Mouse (Mus musculus) lung, adult 2 months (tissue): ENCODE data around the gene Shroom3. TPM values are rescaled to one million over a fixed set of nuclear protein-coding genes. Genes with fewer than 3 reads are reported as not detected.

ENCODE experiments used
- DNase-seq: peaks from one replicate; pipeline ENCODE4 v3.0.0; 2022
- H3K4me1 ChIP-seq: fragments of 200-500 bp; 2 replicates; pipeline ENCODE4 v1.6.1; 2011; ENCODE audit warnings: low read length; ENCODE audit not compliant: control insufficient read depth, insufficient read depth
- H3K4me3 ChIP-seq: fragments of 200-500 bp; replicated peaks from 2 replicates; pipeline ENCODE3; 2011; ENCODE audit warnings: low read depth, mild to moderate bottlenecking, control low read depth, low read length; ENCODE audit errors: extremely low read depth
- CTCF ChIP-seq: fragments of 200-500 bp; IDR thresholded peaks from 2 replicates; pipeline ENCODE4 v1.5.1; 2011; ENCODE audit warnings: mild to moderate bottlenecking, low read length, control low read depth; ENCODE audit not compliant: insufficient read depth
- POLR2A ChIP-seq: fragments of 200-500 bp; IDR thresholded peaks from 2 replicates; pipeline ENCODE4 v1.6.1; 2011; ENCODE audit warnings: low read depth, mild to moderate bottlenecking, control low read depth, low read length, borderline replicate concordance; ENCODE audit errors: extremely low read depth
- WGBS: fragments of 180-500 bp; shearing (Covaris S2); methylation state at CpG from one replicate; pipeline ENCODE4 v1.1.7; 2018; 5-methylcytosine and 5-hydroxymethylcytosine counted together
- polyA plus RNA-seq: library from polyadenylated mRNA; depleted of rRNA; stranded (reverse); fragments of >200 nt; gene quantifications from 2 replicates; pipeline ENCODE4 v1.2.3, GENCODE M21; 2012

The Shroom3 gene
- polyA plus RNA-seq, 1 experiment, result 63.6 TPM

GRCm38 (mm10) chr5:92858576-92858975 is 175.3 kb downstream of the Shroom3 start:
- TF ChIP-seq CTCF, result no peak
- TF ChIP-seq POLR2A, result no peak
- DNase-seq, result no peak
- WGBS, result 62% methylated on average over 4 of the region's 4 CpGs
- Histone ChIP-seq H3K4me1 (peaks cover 44% of the 10 kb centered on the region), H3K4me3 (no peak overlapping the region)

DNA sequence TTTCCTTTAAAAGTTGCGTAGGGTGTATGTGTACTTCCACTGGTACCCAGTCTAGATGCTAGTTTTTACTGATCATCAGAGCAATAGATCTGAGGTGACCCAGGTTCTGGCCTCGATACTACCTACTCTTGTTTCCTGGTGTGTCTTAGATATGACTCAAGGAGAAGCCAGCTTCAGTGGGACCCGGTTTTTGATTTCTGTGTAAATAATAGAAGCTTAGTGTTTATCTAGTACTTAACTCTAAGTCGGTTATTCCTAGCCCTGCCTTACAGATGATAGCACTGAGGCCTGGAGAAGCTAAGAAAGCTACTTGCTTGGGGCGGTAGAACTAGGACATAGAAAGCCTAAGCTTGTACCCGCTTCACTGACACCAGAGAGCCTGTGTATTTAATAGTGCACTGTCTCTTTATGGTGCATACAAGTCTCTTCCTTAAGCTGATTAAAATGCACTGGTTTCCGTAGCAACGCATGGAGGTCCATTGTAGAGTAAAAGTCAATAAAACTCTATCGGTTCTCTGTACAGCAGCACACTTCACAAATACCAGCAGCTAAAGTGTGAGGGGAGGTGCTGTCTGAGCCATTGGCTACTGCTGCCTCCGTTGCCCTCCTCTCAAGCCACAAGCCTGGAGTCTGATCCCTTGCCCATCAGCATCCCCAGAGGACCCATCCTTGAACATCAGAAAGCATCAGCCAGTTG is 178.3 kb downstream of the Shroom3 start:
- DNase-seq, result no peak
- no peak for TF ChIP-seq CTCF
- no peak for TF ChIP-seq POLR2A
- Histone ChIP-seq H3K4me1 (peaks cover 42% of the 10 kb centered on the region), H3K4me3 (no peak overlapping the region)
- WGBS, result 54% methylated on average over 10 of the region's 10 CpGs

DNA sequence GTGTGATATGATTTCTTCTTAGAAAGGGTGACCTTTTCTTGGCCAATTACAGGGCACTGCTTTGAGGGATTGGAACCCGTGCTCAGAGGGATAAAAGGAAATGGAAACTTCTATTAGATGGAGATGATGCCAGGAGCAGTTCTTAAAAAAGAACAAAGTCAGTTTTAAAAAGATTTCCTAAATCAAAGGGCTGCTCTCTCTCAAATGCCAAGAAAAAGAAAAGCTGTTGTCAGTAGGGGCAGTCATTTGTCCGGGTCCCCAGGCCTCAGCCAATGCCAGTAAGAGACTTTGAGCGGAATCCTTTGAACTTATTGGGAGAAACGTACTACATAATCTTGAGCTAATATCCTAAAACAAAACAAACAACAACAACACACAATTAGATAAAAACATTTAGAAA is 181.9 kb downstream of the Shroom3 start:
- peaks cover 35% of the 10 kb centered on the region for H3K4me1 ChIP-seq
- no peak for DNase-seq
- TF ChIP-seq CTCF, result no peak
- no peak for TF ChIP-seq POLR2A
- H3K4me3 ChIP-seq, result no peak overlapping the region
- WGBS, result 59% methylated on average over 4 of the region's 4 CpGs

- Histone ChIP-seq H3K4me3 (no peak overlapping the region), H3K4me1 (peaks cover 26% of the 10 kb centered on the region)
- DNase-seq, result no peak
- 51% methylated on average over 8 of the region's 8 CpGs for WGBS
- no peak for TF ChIP-seq POLR2A
Observed at GRCm38 (mm10) chr5:92866546-92866945, 183.3 kb downstream of the Shroom3 start.

DNA sequence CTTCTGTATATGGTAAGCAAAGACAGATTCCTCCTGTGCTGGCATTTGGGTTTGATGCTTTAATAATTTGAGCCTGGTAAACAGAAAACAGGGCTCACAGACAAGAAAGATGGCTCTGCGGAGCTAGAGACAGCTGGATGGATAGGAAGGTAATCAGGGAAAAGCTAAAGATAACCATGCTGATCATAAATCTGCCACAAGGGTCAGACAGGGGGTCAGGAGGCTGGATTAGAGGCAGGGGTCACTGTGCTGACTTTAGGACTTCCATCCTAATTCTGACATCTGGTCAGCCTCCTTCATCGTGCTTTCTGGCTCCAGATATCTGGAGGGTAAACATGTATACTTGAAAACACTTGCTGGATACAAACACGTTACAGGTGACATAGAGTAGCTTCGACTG is 184.0 kb downstream of the Shroom3 start:
- TF ChIP-seq CTCF, result no peak
- no peak for TF ChIP-seq POLR2A
- WGBS, result 58% methylated on average over 4 of the region's 4 CpGs
- Histone ChIP-seq H3K4me3 (no peak overlapping the region), H3K4me1 (peaks cover 22% of the 10 kb centered on the region)
- no peak for DNase-seq

- H3K4me1 ChIP-seq, result peaks cover 21% of the 10 kb centered on the region
- no peak overlapping the region for H3K4me3 ChIP-seq
- no peak for DNase-seq
- no peak for TF ChIP-seq POLR2A
- TF ChIP-seq CTCF, result no peak
- 83% methylated on average over 2 of the region's 2 CpGs for WGBS
Observed at GRCm38 (mm10) chr5:92868231-92868630, 185.0 kb downstream of the Shroom3 start.

DNA sequence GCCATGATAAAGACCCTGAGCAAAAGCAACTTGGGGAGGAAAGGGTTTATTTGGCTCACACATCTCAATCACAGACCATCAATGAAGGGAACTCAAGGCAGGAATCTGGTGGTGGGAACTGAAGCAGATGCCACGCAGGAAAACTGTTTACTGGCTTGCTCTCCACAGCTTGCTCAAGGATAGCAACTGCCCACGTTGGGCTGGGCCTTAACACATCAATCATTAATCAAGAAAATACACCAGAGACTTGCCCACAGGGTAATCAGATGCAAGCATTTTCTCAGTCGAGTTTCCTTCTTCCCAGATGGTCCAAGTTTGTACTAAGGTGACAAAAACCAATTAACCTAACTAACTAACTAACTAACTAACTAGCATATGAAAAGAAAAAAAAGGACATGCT is 187.8 kb downstream of the Shroom3 start:
- TF ChIP-seq POLR2A (no peak), CTCF (no peak)
- peaks cover 14% of the 10 kb centered on the region for H3K4me1 ChIP-seq
- H3K4me3 ChIP-seq, result no peak overlapping the region
- no peak for DNase-seq
- WGBS, result 18% methylated on average over 3 of the region's 3 CpGs

GRCm38 (mm10) chr5:92872182-92872581 is 188.9 kb downstream of the Shroom3 start:
- Histone ChIP-seq H3K4me3 (no peak overlapping the region), H3K4me1 (peaks cover 8% of the 10 kb centered on the region)
- DNase-seq, result no peak
- no peak for TF ChIP-seq POLR2A
- TF ChIP-seq CTCF, result 0 out of 2 replicates have a peak, but pooled peaks have one; percentile 17
- 53% methylated on average over 4 of the region's 4 CpGs for WGBS

DNA sequence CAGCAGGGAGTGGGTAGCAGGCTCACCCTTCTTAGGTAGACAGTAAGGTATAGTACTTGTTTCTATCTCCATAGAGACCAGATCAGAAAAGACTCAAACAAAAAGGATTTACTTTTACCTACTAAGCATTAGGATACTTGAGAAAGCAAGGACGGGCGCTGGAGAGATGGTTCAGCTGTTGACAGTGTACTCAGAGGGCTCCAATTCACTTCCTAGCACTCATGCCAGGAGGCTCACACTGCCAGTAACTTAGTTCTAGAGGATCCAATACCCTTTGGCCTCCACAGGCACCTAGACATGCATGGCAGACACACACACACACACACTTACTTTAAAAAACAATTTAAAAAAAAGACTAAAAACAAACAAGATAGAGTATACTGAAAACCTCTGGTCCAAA is 189.8 kb downstream of the Shroom3 start:
- Histone ChIP-seq H3K4me1 (peaks cover 8% of the 10 kb centered on the region; the same call in 1 of the 2 replicates), H3K4me3 (no peak overlapping the region)
- 29% methylated on average over 2 of the region's 2 CpGs for WGBS
- DNase-seq, result no peak
- TF ChIP-seq CTCF (no peak), POLR2A (no peak)

- H3K4me3 ChIP-seq, result no peak overlapping the region
- TF ChIP-seq CTCF (no peak), POLR2A (no peak)
- H3K4me1 ChIP-seq, result peaks cover 8% of the 10 kb centered on the region; the same call in 1 of the 2 replicates
- DNase-seq, result no peak
Observed at GRCm38 (mm10) chr5:92873518-92873917, 190.3 kb downstream of the Shroom3 start.
